Mouse (Mus musculus): ENCODE data around the gene Lca5l. TPM values are rescaled to one million over a fixed set of nuclear protein-coding genes. Genes with fewer than 3 reads are reported as not detected.

The Lca5l gene
- total RNA-seq (2023), result not detected in 2 replicates

GRCm38 (mm10) chr16:96191531-96192506, at the start of gene Lca5l:
Gene Lca5l (minus strand): TSS chr16:96192271.

GRCm38 (mm10) chr16:96235366-96235970, 43.4 kb upstream of the Lca5l start, which contains the start of gene B3galt5:
Gene B3galt5 (plus strand): TSS chr16:96235801.

DNA sequence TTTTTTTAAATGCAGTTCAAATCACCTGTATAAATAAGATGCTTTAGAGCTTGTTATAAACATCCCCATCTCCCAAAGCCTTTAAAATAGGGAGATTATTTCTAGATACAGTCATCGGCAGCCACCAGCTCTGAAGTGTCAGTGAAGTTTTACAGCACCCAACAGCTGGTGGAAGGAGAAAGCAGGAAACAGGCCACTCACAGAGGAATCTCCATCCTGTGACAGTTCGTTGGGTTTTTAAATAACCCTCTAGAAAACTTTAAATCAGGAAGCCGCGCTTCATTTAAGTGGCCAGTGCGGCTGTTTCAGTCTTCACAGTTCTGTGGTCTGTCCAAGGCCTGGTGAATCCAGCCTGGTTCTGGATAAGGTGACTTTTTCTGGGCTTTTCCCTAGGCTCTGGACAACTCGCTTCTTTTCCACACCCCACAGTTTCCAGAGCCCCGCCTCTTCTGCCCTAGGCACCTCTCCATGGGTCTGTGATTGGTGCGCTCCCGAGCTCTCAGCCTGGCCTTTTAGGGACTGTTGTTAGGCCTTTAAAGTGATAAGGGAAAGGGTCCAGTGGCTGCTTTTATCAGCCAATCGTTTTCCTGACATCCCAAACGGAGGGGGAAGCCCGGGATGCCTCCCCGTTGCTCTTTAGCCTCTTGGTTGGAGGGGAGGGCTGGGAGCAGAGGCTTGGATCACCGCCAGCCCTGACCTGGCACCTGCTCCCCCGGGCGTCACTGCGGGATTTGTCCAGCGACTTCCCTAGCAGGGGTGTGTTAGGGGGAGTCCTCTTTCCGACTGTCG, 8.0 kb upstream of the Lca5l start, which contains the start of gene Sh3bgr:
TSS of gene Sh3bgr (plus strand) at position 538 of the 789 bp plus-strand sequence.

DNA sequence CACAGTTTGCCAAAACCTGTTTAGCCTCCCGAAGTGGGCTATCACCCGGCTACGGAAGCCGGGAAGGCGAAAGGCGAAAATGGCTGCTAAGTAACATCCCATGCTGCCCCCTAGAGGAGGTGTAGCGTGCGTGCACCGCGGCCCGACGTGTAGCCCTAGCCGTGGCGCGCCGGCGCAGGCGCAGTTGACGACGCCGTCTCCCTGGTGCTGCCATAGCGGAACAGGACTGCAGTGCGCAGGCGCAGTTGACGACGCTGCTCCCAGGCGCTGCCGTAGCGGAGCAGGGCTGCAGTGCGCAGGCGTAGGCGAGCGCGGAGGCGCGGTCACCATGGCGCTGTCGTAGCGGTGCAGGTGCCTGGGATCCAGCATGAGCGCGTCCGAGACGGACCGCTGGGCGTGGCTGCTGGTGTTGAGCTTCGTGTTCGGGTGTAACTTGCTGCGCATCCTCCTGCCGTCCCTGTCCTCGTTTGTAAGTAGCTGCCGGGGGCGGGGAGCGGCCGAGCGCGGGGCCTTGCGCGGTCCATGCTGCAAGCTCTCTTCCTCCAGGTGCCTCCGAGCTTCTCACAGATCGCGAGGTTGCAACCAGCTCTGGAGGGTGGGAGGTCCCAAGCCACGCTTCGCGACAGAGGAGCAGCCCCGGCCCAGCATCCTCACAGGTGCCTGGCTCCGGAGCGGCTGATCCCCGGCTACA, 46.8 kb downstream of the Lca5l start, which contains the start of gene Wrb:
TSS of gene Wrb (plus strand) at position 298 of the 691 bp plus-strand sequence.

DNA sequence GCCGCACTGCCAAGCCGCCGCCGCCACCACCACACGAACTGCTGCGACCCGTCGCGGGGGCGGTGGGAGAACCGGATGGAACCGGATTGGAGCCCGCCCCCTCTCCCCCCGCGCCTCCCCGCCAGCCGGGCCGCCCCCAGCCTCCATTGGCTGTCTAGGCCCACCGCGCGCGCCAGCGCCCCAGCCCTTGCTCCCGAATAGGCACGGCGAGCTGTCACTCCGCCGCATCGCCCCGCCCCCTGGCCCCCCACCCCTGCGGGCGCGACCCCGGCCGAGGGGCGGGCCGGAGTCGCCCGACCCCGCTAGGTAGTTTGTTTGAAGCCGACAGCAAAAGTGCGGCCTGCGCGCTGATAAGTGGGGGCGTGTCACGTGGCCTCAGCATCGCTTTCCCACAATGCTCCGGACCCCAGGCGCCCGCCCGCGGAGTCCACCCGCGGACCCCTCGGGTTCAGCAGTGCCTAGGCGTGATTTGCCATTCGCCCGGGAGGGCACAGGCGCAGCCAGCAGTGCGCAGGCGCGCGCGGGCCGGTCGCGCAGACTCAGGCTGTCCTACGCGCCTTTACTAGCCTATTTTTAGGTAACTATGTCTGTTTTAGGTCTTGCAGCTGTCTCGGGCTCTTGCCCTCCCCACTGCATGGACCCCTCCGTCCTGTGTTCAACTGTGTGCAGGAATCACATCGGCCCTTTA, 64.3 kb downstream of the Lca5l start, which contains the start of gene Hmgn1:
TSS of gene Hmgn1 (minus strand) at position 73 of the 688 bp plus-strand sequence.

Other genes with a start within 250 kb of the Lca5l start
- 5.3 and 8.3 TPM in 2 replicates for gene Psmg1, start 201.3 kb downstream of the Lca5l start, total RNA-seq (2023)
- 44.4 and 95.9 TPM in 2 replicates for gene Brwd1, start 109.7 kb downstream of the Lca5l start, total RNA-seq (2023)
- 12.6 and 17.4 TPM in 2 replicates for gene Hmgn1, start 64.5 kb downstream of the Lca5l start, total RNA-seq (2023)
- gene Wrb, start 46.9 kb downstream of the Lca5l start, total RNA-seq (2023), result 2.4 and 4.0 TPM in 2 replicates
- gene Sh3bgr, start 8.2 kb upstream of the Lca5l start, total RNA-seq (2023), result not detected in 2 replicates
- 0.09 TPM in 1 of 2 replicates, not detected in the other for gene B3galt5, start 43.5 kb upstream of the Lca5l start, total RNA-seq (2023)

Measured in neutrophil, adult 65 days (primary cell).